Mouse (Mus musculus) liver, embryonic 14.5 days (tissue): ENCODE measurements at regions not wholly inside any gene's neighbourhood (a gene's known extent, or its start where the extent isn't known, plus 50 kb on each side); places are given as distances from the start of the nearest gene placed in this dataset.

Experiments used
- CTCF ChIP-seq: IDR thresholded peaks from 2 replicates; pipeline ENCODE4 v1.5.1; 2016; ENCODE audit warnings: antibody characterized with exemption, low read depth, control low read depth
- EP300 ChIP-seq: IDR thresholded peaks from 2 replicates; pipeline ENCODE4 v1.6.1; 2016; ENCODE audit warnings: antibody characterized with exemption, low read depth

- TF ChIP-seq EP300 (no peak), CTCF (no peak)
Measured at GRCm38 (mm10) chr3:39559460-39560041, 672.8 kb downstream of the Fat4 start.
